Mouse (Mus musculus) midbrain, embryonic 11.5 days (tissue): Measurements from ENCODE around the gene Dnah10. TPM values are rescaled to one million over a fixed set of nuclear protein-coding genes. Genes with fewer than 3 reads are reported as not detected.

ENCODE experiments used
- ATAC-seq: fragments of 200-750 bp; cut with Nextera tagmentation; 2 replicates; pipeline ENCODE4 v1.8.0; 2017; ENCODE audit warnings: moderate TSS enrichment, moderate library complexity; ENCODE audit not compliant: low FRiP score
- DNase-seq: peaks from one replicate; pipeline ENCODE4 v3.0.0; 2015; ENCODE audit warnings: low spot score; ENCODE audit errors: missing footprints
- H3K27ac ChIP-seq: fragments of 300-500 bp; sonication (generic); 2 replicates; pipeline ENCODE4 v1.5.1; 2014; ENCODE audit warnings: low read depth, low read length
- H3K27me3 ChIP-seq: fragments of 300-500 bp; sonication (generic); 2 replicates; pipeline ENCODE4 v1.6.1; 2014; ENCODE audit warnings: mild to moderate bottlenecking, low read length, moderate library complexity, mixed read lengths; ENCODE audit not compliant: control insufficient read depth, insufficient read depth
- H3K36me3 ChIP-seq: fragments of 300-500 bp; sonication (generic); 2 replicates; pipeline ENCODE4 v1.6.1; 2014; ENCODE audit warnings: mild to moderate bottlenecking, low read length, moderate library complexity, mixed read lengths; ENCODE audit not compliant: control insufficient read depth, insufficient read depth
- H3K4me1 ChIP-seq: fragments of 300-500 bp; sonication (generic); 2 replicates; pipeline ENCODE4 v1.6.1; 2014; ENCODE audit warnings: low read length; ENCODE audit not compliant: control insufficient read depth, insufficient read depth
- H3K4me2 ChIP-seq: fragments of 300-500 bp; sonication (generic); 2 replicates; pipeline ENCODE4 v1.6.1; 2014; ENCODE audit warnings: mild to moderate bottlenecking, moderate library complexity
- H3K4me3 ChIP-seq: fragments of 300-500 bp; sonication (generic); 2 replicates; pipeline ENCODE4 v1.5.1; 2014; ENCODE audit warnings: low read depth, low read length
- H3K9ac ChIP-seq: fragments of 300-500 bp; sonication (generic); 2 replicates; pipeline ENCODE4 v1.6.1; 2014; ENCODE audit warnings: low read length
- H3K9me3 ChIP-seq: fragments of 300-500 bp; sonication (generic); 2 replicates; pipeline ENCODE4 v1.6.1; 2016; ENCODE audit warnings: low read length; ENCODE audit not compliant: control insufficient read depth
- WGBS: fragments of 180-500 bp; shearing (Covaris S2); extraction: QIAGEN DNeasy Blood & Tissue Kit; methylation state at CpG from one replicate; pipeline ENCODE4 v1.1.7; 2014; 5-methylcytosine and 5-hydroxymethylcytosine counted together
- polyA plus RNA-seq: library from polyadenylated mRNA; unstranded; fragments of >200 nt; fragmentation: Nextera tagmentation; extraction: Ambion mirVana; gene quantifications from 2 replicates; pipeline ENCODE4 v1.2.1, GENCODE M21; 2014

The Dnah10 gene
- polyA plus RNA-seq, 1 experiment from 2014 or later: not detected

- no peak overlapping the region for H3K4me3 ChIP-seq
- DNase-seq: no peak
- ATAC-seq: no peak
- no peaks in the 10 kb centered on the region for H3K27me3 ChIP-seq
- WGBS: 93% methylated on average over 12 of the region's 12 CpGs
- no peaks in the 10 kb centered on the region for H3K36me3 ChIP-seq
- H3K4me1 ChIP-seq: no peaks in the 10 kb centered on the region
- H3K9me3 ChIP-seq: no peaks in the 10 kb centered on the region
- H3K4me2 ChIP-seq: no peak overlapping the region
- no peak overlapping the region for H3K9ac ChIP-seq
- H3K27ac ChIP-seq: no peak overlapping the region
These were observed 105.4 kb downstream of the Dnah10 start for GRCm38 (mm10) chr5:124830331-124830730.

- Histone ChIP-seq H3K36me3 (no peaks in the 10 kb centered on the region; the same call in 1 of the 2 replicates), H3K27ac (no peak overlapping the region), H3K4me3 (no peak overlapping the region), H3K9me3 (no peaks in the 10 kb centered on the region), H3K27me3 (no peaks in the 10 kb centered on the region), H3K9ac (no peak overlapping the region), H3K4me1 (no peaks in the 10 kb centered on the region), H3K4me2 (no peak overlapping the region)
- ATAC-seq (no peak), DNase-seq (no peak)
- 96% methylated on average over 15 of the region's 15 CpGs for WGBS
These were observed 110.3 kb downstream of the Dnah10 start for GRCm38 (mm10) chr5:124835218-124835617.

- Histone ChIP-seq H3K4me2 (no peak overlapping the region), H3K4me1 (no peaks in the 10 kb centered on the region), H3K4me3 (no peak overlapping the region), H3K36me3 (no peaks in the 10 kb centered on the region; the same call in 1 of the 2 replicates), H3K27ac (no peak overlapping the region), H3K9ac (no peak overlapping the region), H3K9me3 (no peaks in the 10 kb centered on the region), H3K27me3 (no peaks in the 10 kb centered on the region)
- WGBS: 91% methylated on average over 10 of the region's 10 CpGs
- DNase-seq (no peak), ATAC-seq (no peak)
These were observed 111.2 kb downstream of the Dnah10 start for GRCm38 (mm10) chr5:124836075-124836474.

GRCm38 (mm10) chr5:124836621-124837020, 111.7 kb downstream of the Dnah10 start:
- Histone ChIP-seq H3K27ac (no peak overlapping the region), H3K4me3 (no peak overlapping the region), H3K9ac (no peak overlapping the region), H3K27me3 (no peaks in the 10 kb centered on the region), H3K36me3 (no peaks in the 10 kb centered on the region; the same call in 1 of the 2 replicates), H3K4me2 (no peak overlapping the region), H3K4me1 (no peaks in the 10 kb centered on the region), H3K9me3 (no peaks in the 10 kb centered on the region)
- no peak for DNase-seq
- 79% methylated on average over 4 of the region's 4 CpGs for WGBS
- ATAC-seq: no peak

GRCm38 (mm10) chr5:124840202-124840601, 115.3 kb downstream of the Dnah10 start:
- ATAC-seq (no peak), DNase-seq (no peak)
- no peak overlapping the region for H3K27ac ChIP-seq
- no peaks in the 10 kb centered on the region for H3K27me3 ChIP-seq
- H3K4me1 ChIP-seq: no peaks in the 10 kb centered on the region
- 87% methylated on average over 7 of the region's 7 CpGs for WGBS
- no peaks in the 10 kb centered on the region; the same call in 1 of the 2 replicates for H3K36me3 ChIP-seq
- no peak overlapping the region for H3K4me2 ChIP-seq
- H3K9me3 ChIP-seq: no peaks in the 10 kb centered on the region
- H3K4me3 ChIP-seq: no peak overlapping the region
- no peak overlapping the region for H3K9ac ChIP-seq

GRCm38 (mm10) chr5:124840669-124841068, 115.8 kb downstream of the Dnah10 start:
- DNase-seq (no peak), ATAC-seq (no peak)
- 87% methylated on average over 2 of the region's 2 CpGs for WGBS
- Histone ChIP-seq H3K4me1 (no peaks in the 10 kb centered on the region), H3K9me3 (no peaks in the 10 kb centered on the region), H3K27me3 (no peaks in the 10 kb centered on the region), H3K9ac (no peak overlapping the region), H3K4me2 (no peak overlapping the region), H3K36me3 (no peaks in the 10 kb centered on the region; the same call in 1 of the 2 replicates), H3K4me3 (no peak overlapping the region), H3K27ac (no peak overlapping the region)

- Histone ChIP-seq H3K9me3 (no peaks in the 10 kb centered on the region), H3K4me3 (no peak overlapping the region), H3K9ac (0 out of 2 replicates have a peak overlapping the region, but pooled peaks have one; percentile 12), H3K4me2 (no peak overlapping the region), H3K4me1 (no peaks in the 10 kb centered on the region), H3K36me3 (no peaks in the 10 kb centered on the region), H3K27me3 (no peaks in the 10 kb centered on the region), H3K27ac (no peak overlapping the region)
- WGBS: 78% methylated on average over 8 of the region's 8 CpGs
- DNase-seq (no peak), ATAC-seq (no peak)
These were observed 118.5 kb downstream of the Dnah10 start for GRCm38 (mm10) chr5:124843386-124843785.

GRCm38 (mm10) chr5:124844929-124845328, 120.0 kb downstream of the Dnah10 start:
- ATAC-seq: no peak
- WGBS: 84% methylated on average over 4 of the region's 4 CpGs

GRCm38 (mm10) chr5:124847014-124847413, 122.1 kb downstream of the Dnah10 start:
- no peaks in the 10 kb centered on the region for H3K27me3 ChIP-seq
- no peaks in the 10 kb centered on the region for H3K4me1 ChIP-seq
- H3K9ac ChIP-seq: no peak overlapping the region
- no peak overlapping the region for H3K4me2 ChIP-seq
- DNase-seq (no peak), ATAC-seq (no peak)
- no peak overlapping the region for H3K27ac ChIP-seq
- WGBS: 78% methylated on average over 1 of the region's 1 CpGs
- H3K36me3 ChIP-seq: no peaks in the 10 kb centered on the region
- H3K9me3 ChIP-seq: no peaks in the 10 kb centered on the region
- H3K4me3 ChIP-seq: no peak overlapping the region

More at GRCm38 (mm10) chr5:124844929-124845328, 120.0 kb downstream of the Dnah10 start:
- Histone ChIP-seq H3K4me2 (no peak overlapping the region), H3K27me3 (no peaks in the 10 kb centered on the region), H3K4me3 (no peak overlapping the region), H3K4me1 (no peaks in the 10 kb centered on the region), H3K27ac (no peak overlapping the region), H3K36me3 (no peaks in the 10 kb centered on the region), H3K9me3 (no peaks in the 10 kb centered on the region), H3K9ac (no peak overlapping the region)
- peak; percentile 35 for DNase-seq
